ENCODE assay signal across 10 mouse cellular contexts in the genomic region with DNA sequence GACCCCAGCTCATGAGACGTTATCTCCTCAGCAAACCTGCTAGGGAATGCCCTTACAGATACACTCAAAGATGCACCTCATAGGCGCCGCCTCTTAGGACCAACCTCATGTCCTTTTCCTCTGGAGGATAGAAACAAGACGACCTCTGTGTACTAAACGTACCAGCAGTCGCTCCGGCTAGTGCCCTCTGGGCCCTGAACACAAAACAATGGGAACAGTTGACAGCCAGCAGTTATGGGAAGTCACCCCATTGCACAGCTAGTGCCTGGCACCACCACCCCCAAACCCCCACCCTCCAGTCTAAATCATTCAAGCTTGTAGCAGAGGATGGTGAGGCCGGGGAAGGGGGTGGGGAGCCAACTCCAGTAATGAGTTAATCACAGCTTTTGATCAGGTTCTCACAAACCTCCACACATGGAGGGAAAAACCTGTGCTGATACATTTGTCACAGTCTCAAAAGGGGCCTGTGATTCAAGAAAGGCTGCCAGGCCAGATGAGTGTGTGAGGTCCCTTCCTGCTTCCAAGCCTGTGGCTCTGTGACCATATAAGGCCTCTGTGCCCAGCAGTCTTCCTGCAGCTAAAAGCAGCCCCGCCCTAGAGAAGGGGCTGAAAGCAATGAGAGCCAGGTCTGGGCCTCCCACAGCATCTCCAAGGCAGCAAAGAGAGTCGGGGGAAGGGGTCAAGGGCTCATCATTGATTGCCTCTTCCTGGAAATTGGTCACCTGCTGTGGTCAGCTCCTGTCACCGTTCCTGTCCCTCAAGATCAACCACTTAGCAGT.
DNase-seq lines count a peak whose midpoint lies in the region; ATAC-seq and TF ChIP-seq lines count a peak whose summit lies in the region.
"Had no signal": no experiment of that assay in that cellular context is flagged by ENCODE, and none has a peak within 500 bp of the region (broad histone marks: within the 10 kb centered on the region; RNA-seq: fewer than 3 reads in every experiment).

No protein-coding gene starts in this region.

- no peak overlapping the region for H3K4me2 ChIP-seq in heart, embryonic 12.5 days
- no peak overlapping the region for H3K4me2 ChIP-seq in hindbrain, embryonic 13.5 days
- H3K4me2 ChIP-seq in neural tube, embryonic 13.5 days = no peak overlapping the region

- peaks cover 6% of the 10 kb centered on the region; the same call in 1 of the 2 replicates for H3K9me3 ChIP-seq in heart, embryonic 12.5 days (replicated peaks)
- no peaks in the 10 kb centered on the region for H3K9me3 ChIP-seq in hindbrain, embryonic 13.5 days
- H3K9me3 ChIP-seq in neural tube, embryonic 13.5 days = no peaks in the 10 kb centered on the region

- no peak for TF ChIP-seq CTCF in brain, embryonic 14.5 days (IDR thresholded peaks at IDR 0.05; ENCODE audit: borderline replicate concordance, extremely low read depth, insufficient read depth, insufficient read length)

- peak; percentile 76; the same call in 1 of the 2 replicates for ATAC-seq in heart, embryonic 12.5 days (ENCODE audit: insufficient number of reproducible peaks, low FRiP score)
- ATAC-seq in hindbrain, embryonic 13.5 days (ENCODE audit: low FRiP score) = peak; percentile 15; the same call in 1 of the 2 replicates
- 0 out of 2 replicates have a peak, but pooled peaks have one; percentile 48 for ATAC-seq in neural tube, embryonic 13.5 days (ENCODE audit: low read depth)

- H3K36me3 ChIP-seq in heart, embryonic 12.5 days = no peaks in the 10 kb centered on the region
- H3K36me3 ChIP-seq in hindbrain, embryonic 13.5 days = peaks cover 10% of the 10 kb centered on the region
- 0 out of 2 replicates have a peak, but pooled peaks cover 7% of the 10 kb centered on the region for H3K36me3 ChIP-seq in neural tube, embryonic 13.5 days
- H3K36me3 ChIP-seq: G1E had no signal

- H3K4me1 ChIP-seq in heart, embryonic 12.5 days (replicated peaks) = peaks cover 31% of the 10 kb centered on the region
- peaks cover 42% of the 10 kb centered on the region for H3K4me1 ChIP-seq in hindbrain, embryonic 13.5 days (replicated peaks)
- peaks cover 17% of the 10 kb centered on the region for H3K4me1 ChIP-seq in neural tube, embryonic 13.5 days (replicated peaks)

- no peak for DNase-seq in heart, postnatal 10 days
- DNase-seq in brain, embryonic 14.5 days (ENCODE audit: low read depth) = peak; percentile 41
- DNase-seq in spleen, postnatal 36 days (ENCODE audit: low spot score in 2 of 2) = no peak
- DNase-seq in frontal cortex, adult 2 months (ENCODE audit: extremely low spot score in 1 of 2, low spot score in 1 of 2) = no peak
- no peak for DNase-seq in kidney, postnatal 4 days

- H3K27ac ChIP-seq in heart, embryonic 12.5 days (ENCODE audit: poor library complexity, severe bottlenecking) = peak overlapping the region; percentile 84
- H3K27ac ChIP-seq in hindbrain, embryonic 13.5 days = peak overlapping the region; percentile 64
- H3K27ac ChIP-seq in neural tube, embryonic 13.5 days (replicated peaks) = peak overlapping the region; percentile 46; the same call in 1 of the 2 replicates
- H3K27ac ChIP-seq: kidney, postnatal 0 days had no signal

- WGBS in heart, embryonic 12.5 days = 50% methylated on average over 11 of the region's 11 CpGs
- WGBS in hindbrain, embryonic 13.5 days = 50% methylated on average over 11 of the region's 11 CpGs
- WGBS in neural tube, embryonic 13.5 days = 48% methylated on average over 11 of the region's 11 CpGs

- H3K27me3 ChIP-seq in heart, embryonic 12.5 days (replicated peaks) = no peaks in the 10 kb centered on the region
- no peaks in the 10 kb centered on the region for H3K27me3 ChIP-seq in hindbrain, embryonic 13.5 days
- H3K27me3 ChIP-seq in neural tube, embryonic 13.5 days = no peaks in the 10 kb centered on the region

- 0 out of 2 replicates have a peak overlapping the region, but pooled peaks have one; percentile 40 for H3K9ac ChIP-seq in heart, embryonic 12.5 days
- no peak overlapping the region for H3K9ac ChIP-seq in hindbrain, embryonic 13.5 days
- H3K9ac ChIP-seq in neural tube, embryonic 13.5 days = no peak overlapping the region

- TF ChIP-seq POLR2A in brain, embryonic 14.5 days (IDR thresholded peaks at IDR 0.05; ENCODE audit: borderline replicate concordance, extremely low read depth, insufficient read depth, insufficient read length, poor library complexity, severe bottlenecking) = no peak

- intact Hi-C loops in heart, postnatal 10 days (cut with DNase I) = no loop called here

- H3K4me3 ChIP-seq in heart, embryonic 12.5 days = no peak overlapping the region
- H3K4me3 ChIP-seq in hindbrain, embryonic 13.5 days = no peak overlapping the region
- H3K4me3 ChIP-seq in neural tube, embryonic 13.5 days = no peak overlapping the region

Comparison
In these comparisons a context has a peak if more than half of its experiments do, and no peak if none do; other contexts are left out.
1. ATAC-seq: peak in every context shown above with its lines; median percentile 76 in heart, embryonic 12.5 days; 48 in neural tube, embryonic 13.5 days; 15 in hindbrain, embryonic 13.5 days.